Mouse (Mus musculus): ENCODE results near the gene Igf1r. TPM values are rescaled to one million over a fixed set of nuclear protein-coding genes. Genes with fewer than 3 reads are reported as not detected.
A peak's percentile ranks its signal among the peaks of the same experiment; 100 is the strongest.

The Igf1r gene
- polyA plus RNA-seq, 1 experiment from 2014 or later: 16.3 TPM

- peaks cover 12% of the 10 kb centered on the region for H3K4me1 ChIP-seq (ENCODE audit: control insufficient read depth, insufficient read depth, low read length)
- H3K36me3 ChIP-seq (ENCODE audit: control insufficient read depth, insufficient read depth, low read length): no peaks in the 10 kb centered on the region
Observed at GRCm38 (mm10) chr7:68074748-68075147, 122.1 kb downstream of the Igf1r start.

GRCm38 (mm10) chr7:68075401-68075800 is 122.8 kb downstream of the Igf1r start:
- H3K27me3 ChIP-seq (replicated peaks; ENCODE audit: control insufficient read depth, insufficient read depth, low read length): no peaks in the 10 kb centered on the region
- WGBS: 78% methylated on average over 3 of the region's 3 CpGs
- DNase-seq (ENCODE audit: low spot score) (no peak), ATAC-seq (no peak)
- H3K9ac ChIP-seq (ENCODE audit: low read length): no peak overlapping the region
- peaks cover 10% of the 10 kb centered on the region for H3K4me1 ChIP-seq (ENCODE audit: control insufficient read depth, insufficient read depth, low read length)
- H3K4me2 ChIP-seq (ENCODE audit: low read length): no peak overlapping the region
- H3K9me3 ChIP-seq (replicated peaks; ENCODE audit: control insufficient read depth, low read length): no peaks in the 10 kb centered on the region
- no peak overlapping the region for H3K27ac ChIP-seq (ENCODE audit: low read depth, low read length)
- H3K36me3 ChIP-seq (ENCODE audit: control insufficient read depth, insufficient read depth, low read length): no peaks in the 10 kb centered on the region
- no peak overlapping the region for H3K4me3 ChIP-seq (ENCODE audit: low read depth, low read length)

More at GRCm38 (mm10) chr7:68074748-68075147, 122.1 kb downstream of the Igf1r start:
- no peak overlapping the region for H3K27ac ChIP-seq (ENCODE audit: low read depth, low read length)
- H3K9me3 ChIP-seq (replicated peaks; ENCODE audit: control insufficient read depth, low read length): no peaks in the 10 kb centered on the region
- no peak overlapping the region for H3K4me3 ChIP-seq (ENCODE audit: low read depth, low read length)
- H3K27me3 ChIP-seq (replicated peaks; ENCODE audit: control insufficient read depth, insufficient read depth, low read length): no peaks in the 10 kb centered on the region
- DNase-seq (ENCODE audit: low spot score) (no peak), ATAC-seq (no peak)
- no peak overlapping the region for H3K4me2 ChIP-seq (ENCODE audit: low read length)
- 95% methylated on average over 11 of the region's 11 CpGs for WGBS
- H3K9ac ChIP-seq (ENCODE audit: low read length): no peak overlapping the region

- DNase-seq (ENCODE audit: low spot score) (no peak), ATAC-seq (no peak)
- Histone ChIP-seq H3K9ac (ENCODE audit: low read length) (no peak overlapping the region), H3K9me3 (replicated peaks; ENCODE audit: control insufficient read depth, low read length) (no peaks in the 10 kb centered on the region), H3K4me1 (ENCODE audit: control insufficient read depth, insufficient read depth, low read length) (peaks cover 11% of the 10 kb centered on the region), H3K4me3 (ENCODE audit: low read depth, low read length) (no peak overlapping the region), H3K36me3 (ENCODE audit: control insufficient read depth, insufficient read depth, low read length) (no peaks in the 10 kb centered on the region), H3K27ac (ENCODE audit: low read depth, low read length) (no peak overlapping the region), H3K27me3 (replicated peaks; ENCODE audit: control insufficient read depth, insufficient read depth, low read length) (no peaks in the 10 kb centered on the region), H3K4me2 (ENCODE audit: low read length) (no peak overlapping the region)
- WGBS: 56% methylated on average over 11 of the region's 11 CpGs
Observed at GRCm38 (mm10) chr7:68080122-68080845, 127.7 kb downstream of the Igf1r start.

GRCm38 (mm10) chr7:68085338-68085737 is 132.7 kb downstream of the Igf1r start:
- Histone ChIP-seq H3K4me1 (ENCODE audit: control insufficient read depth, insufficient read depth, low read length) (peaks cover 24% of the 10 kb centered on the region), H3K27me3 (replicated peaks; ENCODE audit: control insufficient read depth, insufficient read depth, low read length) (no peaks in the 10 kb centered on the region), H3K4me3 (ENCODE audit: low read depth, low read length) (no peak overlapping the region), H3K9me3 (replicated peaks; ENCODE audit: control insufficient read depth, low read length) (no peaks in the 10 kb centered on the region), H3K36me3 (ENCODE audit: control insufficient read depth, insufficient read depth, low read length) (no peaks in the 10 kb centered on the region), H3K27ac (ENCODE audit: low read depth, low read length) (peak overlapping the region; percentile 84), H3K4me2 (ENCODE audit: low read length) (peak overlapping the region; percentile 28), H3K9ac (ENCODE audit: low read length) (no peak overlapping the region)
- ATAC-seq (peak; percentile 95), DNase-seq (ENCODE audit: low spot score) (peak; percentile 94)
- under 1% methylated on average over 12 of the region's 12 CpGs for WGBS

GRCm38 (mm10) chr7:68085870-68086341 is 133.3 kb downstream of the Igf1r start:
- peak overlapping the region; percentile 84 for H3K27ac ChIP-seq (ENCODE audit: low read depth, low read length)
- H3K36me3 ChIP-seq (ENCODE audit: control insufficient read depth, insufficient read depth, low read length): no peaks in the 10 kb centered on the region
- 7% methylated on average over 4 of the region's 4 CpGs for WGBS
- peaks cover 24% of the 10 kb centered on the region for H3K4me1 ChIP-seq (ENCODE audit: control insufficient read depth, insufficient read depth, low read length)
- H3K27me3 ChIP-seq (replicated peaks; ENCODE audit: control insufficient read depth, insufficient read depth, low read length): no peaks in the 10 kb centered on the region
- ATAC-seq (peak; percentile 54), DNase-seq (ENCODE audit: low spot score) (peak; percentile 57)
- no peak overlapping the region for H3K4me3 ChIP-seq (ENCODE audit: low read depth, low read length)
- no peak overlapping the region for H3K9ac ChIP-seq (ENCODE audit: low read length)
- peak overlapping the region; percentile 28 for H3K4me2 ChIP-seq (ENCODE audit: low read length)
- H3K9me3 ChIP-seq (replicated peaks; ENCODE audit: control insufficient read depth, low read length): no peaks in the 10 kb centered on the region

GRCm38 (mm10) chr7:68087496-68087895 is 134.9 kb downstream of the Igf1r start:
- Histone ChIP-seq H3K9ac (ENCODE audit: low read length) (no peak overlapping the region), H3K9me3 (replicated peaks; ENCODE audit: control insufficient read depth, low read length) (no peaks in the 10 kb centered on the region), H3K4me1 (ENCODE audit: control insufficient read depth, insufficient read depth, low read length) (peaks cover 24% of the 10 kb centered on the region), H3K4me2 (ENCODE audit: low read length) (no peak overlapping the region), H3K27me3 (replicated peaks; ENCODE audit: control insufficient read depth, insufficient read depth, low read length) (no peaks in the 10 kb centered on the region), H3K36me3 (ENCODE audit: control insufficient read depth, insufficient read depth, low read length) (no peaks in the 10 kb centered on the region), H3K27ac (ENCODE audit: low read depth, low read length) (no peak overlapping the region), H3K4me3 (ENCODE audit: low read depth, low read length) (no peak overlapping the region)
- no peak for DNase-seq (ENCODE audit: low spot score)
- no peak for ATAC-seq
- 69% methylated on average over 4 of the region's 4 CpGs for WGBS

- Histone ChIP-seq H3K9me3 (replicated peaks; ENCODE audit: control insufficient read depth, low read length) (no peaks in the 10 kb centered on the region), H3K27ac (ENCODE audit: low read depth, low read length) (no peak overlapping the region), H3K4me2 (ENCODE audit: low read length) (no peak overlapping the region), H3K4me3 (ENCODE audit: low read depth, low read length) (no peak overlapping the region), H3K36me3 (ENCODE audit: control insufficient read depth, insufficient read depth, low read length) (no peaks in the 10 kb centered on the region), H3K4me1 (ENCODE audit: control insufficient read depth, insufficient read depth, low read length) (peaks cover 24% of the 10 kb centered on the region), H3K9ac (ENCODE audit: low read length) (no peak overlapping the region), H3K27me3 (replicated peaks; ENCODE audit: control insufficient read depth, insufficient read depth, low read length) (no peaks in the 10 kb centered on the region)
- DNase-seq (ENCODE audit: low spot score) (no peak), ATAC-seq (no peak)
- WGBS: 71% methylated on average over 6 of the region's 6 CpGs
Observed at GRCm38 (mm10) chr7:68088825-68089224, 136.2 kb downstream of the Igf1r start.

- H3K9me3 ChIP-seq (replicated peaks; ENCODE audit: control insufficient read depth, low read length): no peaks in the 10 kb centered on the region
- H3K4me2 ChIP-seq (ENCODE audit: low read length): no peak overlapping the region
- no peaks in the 10 kb centered on the region for H3K36me3 ChIP-seq (ENCODE audit: control insufficient read depth, insufficient read depth, low read length)
- H3K4me3 ChIP-seq (ENCODE audit: low read depth, low read length): no peak overlapping the region
- no peak overlapping the region for H3K27ac ChIP-seq (ENCODE audit: low read depth, low read length)
- no peak for ATAC-seq
- WGBS: 89% methylated on average over 10 of the region's 10 CpGs
- DNase-seq (ENCODE audit: low spot score): no peak
- H3K9ac ChIP-seq (ENCODE audit: low read length): no peak overlapping the region
- no peaks in the 10 kb centered on the region for H3K27me3 ChIP-seq (replicated peaks; ENCODE audit: control insufficient read depth, insufficient read depth, low read length)
- peaks cover 21% of the 10 kb centered on the region for H3K4me1 ChIP-seq (ENCODE audit: control insufficient read depth, insufficient read depth, low read length)
Observed at GRCm38 (mm10) chr7:68089725-68090124, 137.1 kb downstream of the Igf1r start.

GRCm38 (mm10) chr7:68090576-68090975 is 137.9 kb downstream of the Igf1r start:
- Histone ChIP-seq H3K9me3 (replicated peaks; ENCODE audit: control insufficient read depth, low read length) (no peaks in the 10 kb centered on the region), H3K9ac (ENCODE audit: low read length) (no peak overlapping the region), H3K36me3 (ENCODE audit: control insufficient read depth, insufficient read depth, low read length) (no peaks in the 10 kb centered on the region), H3K27me3 (replicated peaks; ENCODE audit: control insufficient read depth, insufficient read depth, low read length) (no peaks in the 10 kb centered on the region), H3K4me1 (ENCODE audit: control insufficient read depth, insufficient read depth, low read length) (peaks cover 14% of the 10 kb centered on the region), H3K4me3 (ENCODE audit: low read depth, low read length) (no peak overlapping the region), H3K4me2 (ENCODE audit: low read length) (no peak overlapping the region), H3K27ac (ENCODE audit: low read depth, low read length) (no peak overlapping the region)
- ATAC-seq (no peak), DNase-seq (ENCODE audit: low spot score) (no peak)
- 85% methylated on average over 8 of the region's 8 CpGs for WGBS

Data from forebrain, embryonic 14.5 days (tissue).